Mouse (Mus musculus) olfactory bulb, adult 2 months (tissue): Measurements from ENCODE around the gene Smchd1.

Experiments
- CTCF ChIP-seq: fragments of 200-500 bp; IDR thresholded peaks from 2 replicates; pipeline ENCODE4 v1.5.1; 2012; ENCODE audit warnings: low read depth, mild to moderate bottlenecking, low read length, moderate library complexity; ENCODE audit not compliant: insufficient read depth
- POLR2A ChIP-seq: fragments of 200-500 bp; IDR thresholded peaks from 2 replicates; pipeline ENCODE4 v1.6.1; 2012; ENCODE audit warnings: mild to moderate bottlenecking, low read depth, low read length, moderate library complexity; ENCODE audit not compliant: insufficient read depth

GRCm38 (mm10) chr17:71308296-71308695, 166.8 kb downstream of the Smchd1 start:
- TF ChIP-seq CTCF = no peak
- TF ChIP-seq POLR2A = no peak
